Comparison of ENCODE assay signal across 9 mouse cellular contexts in the genomic region with DNA sequence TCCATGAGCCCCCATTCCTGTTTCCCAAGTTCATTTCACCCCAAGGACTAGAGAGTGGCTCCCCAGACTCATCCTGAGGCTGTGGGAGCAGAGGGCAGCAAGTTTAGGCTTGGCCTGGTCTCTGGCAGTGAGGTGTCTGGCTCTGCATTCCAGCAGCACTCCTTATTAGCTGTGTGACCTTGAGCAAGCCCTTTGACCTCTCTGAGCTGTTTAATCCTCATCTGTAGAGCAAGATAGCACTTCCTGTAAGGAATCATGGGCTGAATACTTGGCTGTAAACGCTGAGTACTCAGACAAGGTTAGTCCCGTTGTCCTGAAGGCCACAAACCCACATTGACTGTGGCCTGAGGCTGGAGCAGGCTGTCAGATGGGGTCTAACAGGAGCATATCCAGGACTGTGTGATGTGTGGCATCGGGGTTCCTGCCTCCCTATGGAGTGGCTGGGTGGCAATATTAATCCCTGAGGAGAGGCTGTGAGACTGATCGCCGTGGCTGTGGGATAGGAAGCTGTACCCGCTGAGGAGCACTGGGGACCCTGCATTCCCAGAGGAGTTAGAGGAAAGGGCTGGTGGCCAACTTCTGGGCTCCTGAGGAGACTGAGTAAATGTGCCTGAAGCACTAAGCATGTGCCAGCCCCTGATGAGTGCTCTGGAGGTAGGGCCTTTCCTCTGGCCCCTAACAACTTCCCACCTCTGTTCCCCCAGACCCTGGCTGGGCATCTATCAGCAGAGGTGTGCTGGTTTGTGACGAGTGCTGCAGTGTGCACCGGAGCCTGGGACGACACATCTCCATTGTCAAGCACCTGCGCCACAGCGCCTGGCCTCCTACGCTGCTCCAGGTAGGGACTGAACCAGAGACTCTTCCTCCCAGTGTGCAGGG. TPM values are rescaled to one million over a fixed set of nuclear protein-coding genes. Genes with fewer than 3 reads are reported as not detected.
DNase-seq lines count a peak whose midpoint lies in the region; ATAC-seq and TF ChIP-seq lines count a peak whose summit lies in the region.
"Had no signal": no experiment of that assay in that cellular context is flagged by ENCODE, and none has a peak within 500 bp of the region (broad histone marks: within the 10 kb centered on the region; RNA-seq: fewer than 3 reads in every experiment).

No protein-coding gene starts in this region.

- DNase-seq in embryo, embryonic 9.5 days (ENCODE audit: extremely low spot score): peak; percentile 63
- no peak for DNase-seq in embryo, embryonic 10.5 days (ENCODE audit: low spot score)
- DNase-seq in midbrain, embryonic 10.5 days (ENCODE audit: low spot score): no peak
- no peak for DNase-seq in thymus, postnatal 25 days
- DNase-seq: right cerebral cortex, adult 18-20 months had no signal

- no peak for ATAC-seq in midbrain, embryonic 15.5 days (replicated peaks)
- no peak for ATAC-seq in hindbrain, embryonic 16.5 days
- no peak for ATAC-seq in CD4-positive, CD25-positive, alpha-beta regulatory T cell, adult 4 months

- TF ChIP-seq POLR2A in olfactory bulb, adult 2 months (IDR thresholded peaks at IDR 0.05; ENCODE audit: insufficient read depth, low read depth, low read length): no peak

- TF ChIP-seq CTCF in olfactory bulb, adult 2 months (IDR thresholded peaks at IDR 0.05; ENCODE audit: insufficient read depth, low read depth, low read length): no peak

- peaks cover 77% of the 10 kb centered on the region for H3K4me1 ChIP-seq in midbrain, embryonic 10.5 days
- peaks cover 54% of the 10 kb centered on the region for H3K4me1 ChIP-seq in midbrain, embryonic 15.5 days
- peaks cover 53% of the 10 kb centered on the region for H3K4me1 ChIP-seq in hindbrain, embryonic 16.5 days (ENCODE audit: control insufficient read depth, insufficient read depth, low read depth, low read length)
- H3K4me1 ChIP-seq in olfactory bulb, adult 2 months (ENCODE audit: control insufficient read depth, insufficient read depth, low read length): peaks cover 47% of the 10 kb centered on the region

- H3K9me3 ChIP-seq in midbrain, embryonic 10.5 days (replicated peaks): no peaks in the 10 kb centered on the region
- H3K9me3 ChIP-seq in midbrain, embryonic 15.5 days: no peaks in the 10 kb centered on the region
- H3K9me3 ChIP-seq in hindbrain, embryonic 16.5 days (ENCODE audit: control insufficient read depth, low read length): no peaks in the 10 kb centered on the region

- no peak overlapping the region for H3K9ac ChIP-seq in midbrain, embryonic 15.5 days
- no peak overlapping the region for H3K9ac ChIP-seq in hindbrain, embryonic 16.5 days (ENCODE audit: low read depth, low read length)

- H3K36me3 ChIP-seq in midbrain, embryonic 10.5 days: peaks cover 54% of the 10 kb centered on the region
- H3K36me3 ChIP-seq in midbrain, embryonic 15.5 days (replicated peaks): peaks cover 20% of the 10 kb centered on the region
- H3K36me3 ChIP-seq in hindbrain, embryonic 16.5 days (ENCODE audit: control insufficient read depth, insufficient read depth, low read length): peaks cover 17% of the 10 kb centered on the region

- 69% methylated on average over 12 of the region's 12 CpGs for WGBS in midbrain, embryonic 10.5 days
- WGBS in midbrain, embryonic 15.5 days: 61% methylated on average over 12 of the region's 12 CpGs
- WGBS in hindbrain, embryonic 16.5 days: 68% methylated on average over 12 of the region's 12 CpGs
- 71% methylated on average over 12 of the region's 12 CpGs for WGBS in olfactory bulb, adult 2 months

- H3K27me3 ChIP-seq in midbrain, embryonic 10.5 days (ENCODE audit: low read depth, poor library complexity, severe bottlenecking): no peaks in the 10 kb centered on the region
- H3K27me3 ChIP-seq in midbrain, embryonic 15.5 days (replicated peaks): no peaks in the 10 kb centered on the region
- no peaks in the 10 kb centered on the region for H3K27me3 ChIP-seq in hindbrain, embryonic 16.5 days (replicated peaks; ENCODE audit: control insufficient read depth, insufficient read depth, low read length)

- no peak overlapping the region for H3K4me2 ChIP-seq in midbrain, embryonic 15.5 days
- H3K4me2 ChIP-seq in hindbrain, embryonic 16.5 days (ENCODE audit: low read length): no peak overlapping the region

- H3K4me3 ChIP-seq in midbrain, embryonic 10.5 days: peak overlapping the region; percentile 36
- H3K4me3 ChIP-seq in midbrain, embryonic 15.5 days: no peak overlapping the region
- no peak overlapping the region for H3K4me3 ChIP-seq in hindbrain, embryonic 16.5 days (ENCODE audit: low read length)
- no peak overlapping the region for H3K4me3 ChIP-seq in olfactory bulb, adult 2 months (ENCODE audit: insufficient read depth, low read depth, low read length)

- H3K27ac ChIP-seq in midbrain, embryonic 10.5 days (replicated peaks): peak overlapping the region; percentile 81
- no peak overlapping the region for H3K27ac ChIP-seq in midbrain, embryonic 15.5 days
- peak overlapping the region; percentile 10; the same call in 1 of the 2 replicates for H3K27ac ChIP-seq in hindbrain, embryonic 16.5 days (ENCODE audit: low read depth, low read length)
- H3K27ac ChIP-seq in olfactory bulb, adult 2 months (ENCODE audit: insufficient read depth, low read depth, low read length): peak overlapping the region; percentile 47

RNA-seq across cellular contexts. Expression of a gene that starts 5.1 kb away (rescaled TPM):
- 10.9 and 11.7 TPM in 2 replicates for polyA plus RNA-seq in midbrain, embryonic 10.5 days (2016; fragmentation: Nextera tagmentation; extraction: Ambion mirVana)
- 17.9 and 19.0 TPM in 2 replicates for polyA plus RNA-seq in midbrain, embryonic 15.5 days (2015; fragmentation: Nextera tagmentation; extraction: Ambion mirVana)
- polyA plus RNA-seq in hindbrain, embryonic 16.5 days (2015; fragmentation: Nextera tagmentation; extraction: Ambion mirVana): 14.0 and 18.0 TPM in 2 replicates
- not detected in 2 replicates for polyA plus RNA-seq in olfactory bulb, adult 2 months (2012; ENCODE audit: insufficient read depth, insufficient read length, low replicate concordance, missing spikeins)
- polyA plus RNA-seq in CD4-positive, CD25-positive, alpha-beta regulatory T cell, adult 4 months (2017; shearing (Covaris generic)): 10 to 100 TPM in 1 of 2 experiments, 1 to 10 TPM in 1; 9.6 to 10.9 TPM

RNA-seq across cellular contexts. Expression of a gene that starts 9.0 kb away (rescaled TPM):
- 7.4 and 11.8 TPM in 2 replicates for polyA plus RNA-seq in midbrain, embryonic 10.5 days (2016; fragmentation: Nextera tagmentation; extraction: Ambion mirVana)
- 46.1 and 46.2 TPM in 2 replicates for polyA plus RNA-seq in midbrain, embryonic 15.5 days (2015; fragmentation: Nextera tagmentation; extraction: Ambion mirVana)
- polyA plus RNA-seq in hindbrain, embryonic 16.5 days (2015; fragmentation: Nextera tagmentation; extraction: Ambion mirVana): 23.3 and 30.4 TPM in 2 replicates
- polyA plus RNA-seq in olfactory bulb, adult 2 months (2012; ENCODE audit: insufficient read depth, insufficient read length, low replicate concordance, missing spikeins): not detected in 2 replicates
- polyA plus RNA-seq in CD4-positive, CD25-positive, alpha-beta regulatory T cell, adult 4 months (2017; shearing (Covaris generic)): 1 to 10 TPM; 1.3 to 1.4 TPM

RNA-seq across cellular contexts. Expression of a gene that starts 16.4 kb away (rescaled TPM):
- polyA plus RNA-seq in midbrain, embryonic 10.5 days (2016; fragmentation: Nextera tagmentation; extraction: Ambion mirVana): 3.9 and 4.2 TPM in 2 replicates
- 2.2 and 2.6 TPM in 2 replicates for polyA plus RNA-seq in midbrain, embryonic 15.5 days (2015; fragmentation: Nextera tagmentation; extraction: Ambion mirVana)
- 2.2 and 2.9 TPM in 2 replicates for polyA plus RNA-seq in hindbrain, embryonic 16.5 days (2015; fragmentation: Nextera tagmentation; extraction: Ambion mirVana)
- not detected in 2 replicates for polyA plus RNA-seq in olfactory bulb, adult 2 months (2012; ENCODE audit: insufficient read depth, insufficient read length, low replicate concordance, missing spikeins)
- polyA plus RNA-seq in CD4-positive, CD25-positive, alpha-beta regulatory T cell, adult 4 months (2017; shearing (Covaris generic)): 1 to 10 TPM; 2.0 to 3.7 TPM

RNA-seq across cellular contexts. Expression of a gene that starts 17.3 kb away (rescaled TPM):
- polyA plus RNA-seq in midbrain, embryonic 10.5 days (2016; fragmentation: Nextera tagmentation; extraction: Ambion mirVana): 31.3 and 36.5 TPM in 2 replicates
- 12.7 and 16.7 TPM in 2 replicates for polyA plus RNA-seq in midbrain, embryonic 15.5 days (2015; fragmentation: Nextera tagmentation; extraction: Ambion mirVana)
- 13.8 and 17.6 TPM in 2 replicates for polyA plus RNA-seq in hindbrain, embryonic 16.5 days (2015; fragmentation: Nextera tagmentation; extraction: Ambion mirVana)
- not detected in 2 replicates for polyA plus RNA-seq in olfactory bulb, adult 2 months (2012; ENCODE audit: insufficient read depth, insufficient read length, low replicate concordance, missing spikeins)
- polyA plus RNA-seq in CD4-positive, CD25-positive, alpha-beta regulatory T cell, adult 4 months (2017; shearing (Covaris generic)): 1 to 10 TPM; 5.9 to 8.5 TPM

RNA-seq across cellular contexts. Expression of a gene that starts 20.5 kb away (rescaled TPM):
- polyA plus RNA-seq in midbrain, embryonic 10.5 days (2016; fragmentation: Nextera tagmentation; extraction: Ambion mirVana): 0.12 TPM in 1 of 2 replicates, not detected in the other
- polyA plus RNA-seq in midbrain, embryonic 15.5 days (2015; fragmentation: Nextera tagmentation; extraction: Ambion mirVana): not detected in 2 replicates
- 0.12 and 0.19 TPM in 2 replicates for polyA plus RNA-seq in hindbrain, embryonic 16.5 days (2015; fragmentation: Nextera tagmentation; extraction: Ambion mirVana)
- polyA plus RNA-seq in olfactory bulb, adult 2 months (2012; ENCODE audit: insufficient read depth, insufficient read length, low replicate concordance, missing spikeins): not detected in 2 replicates
- under 1 TPM; 0.48 to 0.58 TPM for polyA plus RNA-seq in CD4-positive, CD25-positive, alpha-beta regulatory T cell, adult 4 months (2017; shearing (Covaris generic))
